Mouse (Mus musculus) urinary bladder, postnatal 25 days (tissue): ENCODE data around the gene Osm.

Source experiments
- DNase-seq: peaks from one replicate; pipeline ENCODE4 v3.0.0; 2022; ENCODE audit warnings: low spot score

The Osm gene

DNA sequence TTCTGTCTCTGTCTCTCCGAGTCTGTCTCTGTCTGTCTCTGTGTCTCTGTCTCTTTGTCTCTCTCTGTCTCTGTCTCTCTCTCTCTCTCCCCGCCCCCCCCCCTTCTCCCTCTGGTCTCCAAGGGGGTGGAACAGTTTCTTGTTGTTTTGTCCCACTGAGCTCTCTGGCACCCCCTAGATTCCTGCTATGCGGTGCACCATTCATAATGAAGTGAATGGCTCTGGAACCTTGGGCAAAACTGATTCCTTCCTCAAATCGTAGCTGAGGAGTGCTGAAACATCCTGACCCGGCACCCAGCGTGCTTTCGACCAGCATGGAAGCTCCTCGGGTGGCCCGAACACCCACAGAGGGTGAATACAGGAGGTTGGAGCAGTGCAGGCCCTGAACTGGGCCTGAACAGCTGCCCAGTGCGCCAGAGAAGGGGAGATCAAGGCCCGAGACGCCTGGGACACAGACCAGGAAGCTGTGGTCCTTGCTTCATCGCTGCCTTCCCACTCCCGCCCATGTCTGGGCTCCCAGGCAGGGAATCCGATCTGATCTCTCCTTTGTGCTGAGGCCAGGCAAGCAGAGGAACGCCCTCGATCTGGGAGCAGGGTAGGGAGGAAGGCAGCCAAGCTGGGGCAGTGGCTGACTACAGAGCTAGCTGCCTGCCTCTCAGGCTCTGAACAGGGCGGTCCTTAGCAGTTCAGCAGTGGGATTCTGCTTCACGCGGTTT lies 34.7 kb downstream of the Osm start:
- peak; percentile 44 for DNase-seq

DNA sequence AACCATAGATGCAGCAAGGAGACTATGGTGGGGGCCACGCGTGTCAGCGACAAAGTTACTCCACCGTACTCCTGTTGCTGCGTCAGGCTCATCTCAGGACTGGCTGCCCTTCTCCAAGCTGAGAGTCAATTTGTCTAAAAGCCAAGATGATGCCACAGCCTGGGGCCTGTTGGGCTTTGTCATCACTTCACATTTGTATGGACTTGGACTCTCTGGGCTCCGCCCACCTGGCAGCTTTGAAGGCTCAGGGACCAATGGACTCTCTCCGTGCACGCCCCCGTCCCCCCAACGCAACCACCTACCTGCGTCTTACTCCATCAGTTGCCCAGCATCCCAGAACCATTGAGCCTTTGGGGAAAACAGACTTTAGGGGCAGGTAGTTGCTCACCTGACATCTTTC lies 35.3 kb downstream of the Osm start:
- DNase-seq: no peak

DNA sequence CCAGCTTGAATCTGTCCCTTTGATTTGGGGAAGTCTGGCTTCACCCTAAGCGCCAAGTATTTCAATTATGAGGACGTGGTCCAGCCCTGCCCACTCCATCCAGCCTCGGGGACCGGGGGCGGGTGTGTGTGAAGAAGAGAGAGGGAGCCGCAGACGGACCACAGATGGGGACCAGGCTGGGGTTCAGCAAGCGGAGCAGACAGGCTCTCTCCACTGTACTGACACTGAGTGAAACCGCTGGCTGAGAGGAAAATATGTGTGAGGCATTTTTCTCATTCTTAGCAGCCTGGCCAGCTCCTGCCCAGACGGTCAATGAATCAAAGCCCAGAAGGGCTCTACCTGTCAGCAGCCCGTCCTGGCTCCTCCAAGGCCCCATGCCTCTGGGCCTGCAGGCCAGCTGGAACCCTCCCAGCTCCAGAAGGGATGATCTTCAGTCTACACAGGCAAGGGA lies 40.2 kb downstream of the Osm start:
- DNase-seq: no peak

DNA sequence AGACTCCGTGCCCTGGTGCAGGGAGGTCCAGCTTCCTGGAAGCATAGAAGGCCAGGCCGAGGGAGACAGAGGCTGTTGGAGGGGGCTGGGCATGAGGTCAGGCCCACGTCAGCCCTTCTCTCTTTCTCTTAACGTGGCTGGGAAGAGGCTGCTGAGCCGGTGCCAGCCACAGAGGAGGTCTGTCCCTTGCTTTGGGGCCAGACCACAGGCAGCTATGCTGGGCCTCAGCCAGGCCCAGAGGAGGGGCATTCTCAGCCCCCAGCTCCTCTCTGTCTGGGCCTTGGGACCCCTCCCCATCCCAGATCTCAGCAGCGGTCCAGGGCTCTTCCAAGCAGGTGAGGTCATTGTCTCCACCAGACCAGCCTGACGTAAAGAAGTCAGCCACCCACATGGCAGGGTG lies 43.7 kb downstream of the Osm start:
- no peak for DNase-seq

DNA sequence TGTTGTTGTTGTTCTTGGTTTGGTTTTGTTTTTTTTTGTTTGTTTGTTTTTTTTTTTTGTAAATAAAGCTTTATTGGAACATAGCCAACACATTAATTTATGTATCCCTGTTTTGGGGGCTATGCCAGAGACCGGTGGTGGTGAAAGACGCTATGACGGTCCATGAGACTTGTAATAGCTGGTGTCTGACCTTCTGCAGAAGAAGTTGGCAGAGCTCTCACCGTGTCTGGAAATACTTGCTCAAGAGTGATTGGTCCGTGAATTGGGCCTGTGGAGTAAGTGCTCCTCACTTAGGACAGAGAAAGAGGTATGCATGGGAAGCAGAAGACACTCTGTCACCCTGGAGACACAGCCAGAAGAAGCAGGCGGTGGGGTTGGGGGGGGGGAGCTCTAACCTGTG lies 45.6 kb downstream of the Osm start:
- DNase-seq: no peak

DNA sequence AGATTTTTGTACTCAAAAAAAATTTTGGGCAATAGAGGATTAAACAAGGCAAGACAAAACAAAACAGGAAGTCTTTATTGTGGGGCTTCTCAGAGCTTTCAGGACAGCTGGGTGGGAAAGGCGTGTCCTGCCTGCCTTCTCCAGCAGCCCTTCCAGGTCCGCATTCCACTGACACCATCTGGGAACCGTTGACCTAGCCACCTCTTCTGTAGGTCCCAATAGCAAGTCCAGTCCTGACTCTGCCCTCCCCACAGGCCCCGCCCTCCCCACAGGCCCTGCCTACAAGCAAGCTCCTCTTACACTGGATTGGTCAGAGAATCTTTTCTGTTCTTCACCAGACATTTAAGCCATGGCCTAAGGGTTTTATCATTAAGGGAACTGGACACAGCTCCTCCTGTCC lies 47.4 kb downstream of the Osm start:
- no peak for DNase-seq

DNA sequence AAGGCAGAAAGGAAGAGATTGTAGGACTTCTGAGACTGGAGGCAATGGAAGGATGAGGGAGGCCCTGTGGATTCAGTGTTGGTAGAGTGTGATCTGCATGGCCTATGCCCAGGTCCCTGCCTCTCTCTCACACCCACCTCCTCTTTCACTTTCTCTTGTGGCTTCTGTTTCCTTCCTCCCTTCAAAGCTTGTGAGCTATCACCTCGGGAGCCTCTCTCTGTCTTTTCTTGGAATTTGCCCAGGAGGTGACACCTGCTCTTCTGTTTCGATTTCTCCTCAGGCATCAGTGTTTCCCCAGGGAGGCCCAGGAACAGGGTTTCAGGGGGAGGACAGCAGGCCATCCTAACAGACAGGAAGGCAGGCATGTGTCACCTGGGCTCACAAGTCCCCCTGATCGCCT lies 53.1 kb downstream of the Osm start:
- no peak for DNase-seq
